Mouse (Mus musculus) heart, embryonic 14.5 days (tissue): ENCODE data around the gene Fam83f. TPM values are rescaled to one million over a fixed set of nuclear protein-coding genes. Genes with fewer than 3 reads are reported as not detected.

Experiments
- ATAC-seq: fragments of 200-750 bp; cut with Nextera tagmentation; 2 replicates; pipeline ENCODE4 v1.8.0; 2017; ENCODE audit warnings: low read depth, moderate TSS enrichment; ENCODE audit not compliant: insufficient number of reproducible peaks, insufficient read depth, low FRiP score
- H3K27ac ChIP-seq, 2 experiments: fragments of 200-500 bp in 1 of 2; fragments of 300-500 bp in 1 of 2; sonication (generic) in 1 of 2; replicated peaks in 1 of 2; 2 replicates each; pipeline ENCODE4 v1.5.1; 2012 to 2014; ENCODE audit warnings: low read depth in 2 of 2, low read length in 2 of 2, control low read depth in 1 of 2, mild to moderate bottlenecking in 1 of 2, mixed read lengths in 1 of 2; ENCODE audit not compliant: control insufficient read depth in 1 of 2, insufficient read depth in 1 of 2
- H3K27me3 ChIP-seq: fragments of 300-500 bp; sonication (generic); 2 replicates; pipeline ENCODE4 v1.6.1; 2014; ENCODE audit warnings: mild to moderate bottlenecking, low read length, control low read depth; ENCODE audit not compliant: control insufficient read depth, insufficient read depth
- H3K36me3 ChIP-seq: fragments of 300-500 bp; sonication (generic); 2 replicates; pipeline ENCODE4 v1.6.1; 2014; ENCODE audit warnings: mild to moderate bottlenecking, control low read depth, low read length, mixed read lengths; ENCODE audit not compliant: control insufficient read depth, insufficient read depth
- H3K4me1 ChIP-seq, 2 experiments: fragments of 200-500 bp in 1 of 2; fragments of 300-500 bp in 1 of 2; sonication (generic) in 1 of 2; 2 replicates each; pipeline ENCODE4 v1.6.1; 2012 to 2014; ENCODE audit warnings: low read length in 2 of 2, control low read depth in 1 of 2, mixed read lengths in 1 of 2; ENCODE audit not compliant: control insufficient read depth in 2 of 2, insufficient read depth in 2 of 2
- H3K4me2 ChIP-seq: fragments of 300-500 bp; sonication (generic); 2 replicates; pipeline ENCODE4 v1.6.1; 2014; ENCODE audit warnings: mild to moderate bottlenecking, low read length
- H3K4me3 ChIP-seq, 2 experiments: fragments of 200-500 bp in 1 of 2; fragments of 300-500 bp in 1 of 2; sonication (generic) in 1 of 2; 2 replicates each; pipeline ENCODE4 v1.5.1; 2012 to 2014; ENCODE audit warnings: low read length in 2 of 2, mild to moderate bottlenecking in 2 of 2, control low read depth in 1 of 2, low read depth in 1 of 2, moderate library complexity in 1 of 2; ENCODE audit not compliant: control insufficient read depth in 1 of 2, insufficient read depth in 1 of 2
- H3K9ac ChIP-seq: fragments of 300-500 bp; sonication (generic); 2 replicates; pipeline ENCODE4 v1.6.1; 2014; ENCODE audit warnings: mild to moderate bottlenecking, low read length
- H3K9me3 ChIP-seq: fragments of 300-500 bp; sonication (generic); 2 replicates; pipeline ENCODE4 v1.6.1; 2016; ENCODE audit warnings: low read length, control low read depth; ENCODE audit not compliant: control insufficient read depth
- WGBS: fragments of 180-500 bp; shearing (Covaris S2); extraction: QIAGEN DNeasy Blood & Tissue Kit; methylation state at CpG from one replicate; pipeline ENCODE4 v1.1.7; 2014; 5-methylcytosine and 5-hydroxymethylcytosine counted together
- microRNA-seq: library from miRNA; unstranded; fragments of <30 nt; microRNA quantifications from one replicate; pipeline ENCODE4, GENCODE M21; 2016
- polyA plus RNA-seq: library from polyadenylated mRNA; unstranded; fragments of >200 nt; fragmentation: Nextera tagmentation; extraction: Ambion mirVana; gene quantifications from 2 replicates; pipeline ENCODE4 v1.2.1, GENCODE M21; 2014

Fam83f gene
- polyA plus RNA-seq, 1 experiment from 2014 or later: 0.07 TPM

- ATAC-seq: no peak
- Histone ChIP-seq H3K27ac (no peak overlapping the region), H3K4me3 (no peak overlapping the region), H3K9ac (no peak overlapping the region), H3K4me1 (peaks cover 0 to 2% of the 10 kb centered on the region in 2 experiments; a peak in 1 of 4 replicates), H3K36me3 (no peaks in the 10 kb centered on the region), H3K9me3 (no peaks in the 10 kb centered on the region), H3K27me3 (no peaks in the 10 kb centered on the region), H3K4me2 (no peak overlapping the region)
- whole genome bisulfite sequencing: 67% methylated on average over 3 of the region's 3 CpGs
Observed at GRCm38 (mm10) chr15:80744667-80745422, 73.2 kb downstream of the Fam83f start.

- Histone ChIP-seq H3K27ac (no peak overlapping the region), H3K9me3 (no peaks in the 10 kb centered on the region), H3K4me1 (no peaks in the 10 kb centered on the region), H3K9ac (no peak overlapping the region), H3K27me3 (no peaks in the 10 kb centered on the region), H3K4me2 (no peak overlapping the region), H3K4me3 (no peak overlapping the region), H3K36me3 (no peaks in the 10 kb centered on the region)
- WGBS: 22% methylated on average over 5 of the region's 5 CpGs
- ATAC-seq: no peak
Observed at GRCm38 (mm10) chr15:80748979-80749378, 77.3 kb downstream of the Fam83f start.

Small RNAs within 50 kb of the gene (microRNA-seq; reads per million reads assigned to microRNA genes)
- gene Mir6957: not detected

Other genes with a start within 250 kb of the Fam83f start
- gene Enthd1, start 106.7 kb upstream of the Fam83f start, polyA plus RNA-seq: not detected in 2 replicates
- 2.1 and 2.4 TPM in 2 replicates for gene Grap2, start 99.3 kb upstream of the Fam83f start, polyA plus RNA-seq
- 15.4 and 17.0 TPM in 2 replicates for gene Tnrc6b, start 39.5 kb downstream of the Fam83f start, polyA plus RNA-seq